Mouse (Mus musculus): ENCODE results near the gene Prkca.

Prkca gene

DNA sequence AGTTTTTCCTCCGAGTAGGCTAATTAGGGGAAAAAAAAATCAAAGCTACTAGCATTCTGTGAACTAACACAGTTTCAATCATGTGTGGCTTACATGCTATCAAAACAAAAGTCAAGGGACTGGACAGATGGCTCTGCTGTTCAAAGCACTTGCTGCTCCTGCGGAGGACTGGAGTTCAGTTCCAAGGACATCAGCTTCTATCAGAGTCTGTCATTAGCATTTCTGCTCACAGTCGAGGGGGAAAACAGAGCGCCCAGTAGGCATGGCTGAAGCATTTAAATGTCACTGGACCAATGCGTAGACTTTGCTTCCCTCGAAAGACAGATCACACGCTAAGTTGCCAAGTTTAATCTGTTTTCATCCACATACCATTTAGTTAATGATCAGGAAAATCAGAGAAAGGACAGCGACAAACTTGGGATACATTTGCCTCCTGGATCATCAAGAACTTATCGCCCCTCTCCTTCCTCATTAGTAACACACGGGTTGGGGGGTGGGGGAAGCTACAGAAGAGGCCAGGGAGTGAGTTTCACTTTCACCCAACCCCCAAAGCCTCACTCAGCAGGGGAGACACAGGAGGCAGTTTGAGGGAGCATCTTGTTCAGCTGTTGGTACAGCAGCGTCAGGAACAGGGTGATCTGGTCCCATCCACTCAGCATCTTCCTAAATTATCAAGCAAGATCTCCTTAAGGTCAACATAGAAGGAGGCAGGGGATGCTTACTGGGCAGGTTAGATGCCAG, 119.3 kb downstream of the Prkca start:
- TF ChIP-seq GATA4 (IDR thresholded peaks at IDR 0.05; ENCODE audit: insufficient replicate concordance, low read length) = no peak

DNA sequence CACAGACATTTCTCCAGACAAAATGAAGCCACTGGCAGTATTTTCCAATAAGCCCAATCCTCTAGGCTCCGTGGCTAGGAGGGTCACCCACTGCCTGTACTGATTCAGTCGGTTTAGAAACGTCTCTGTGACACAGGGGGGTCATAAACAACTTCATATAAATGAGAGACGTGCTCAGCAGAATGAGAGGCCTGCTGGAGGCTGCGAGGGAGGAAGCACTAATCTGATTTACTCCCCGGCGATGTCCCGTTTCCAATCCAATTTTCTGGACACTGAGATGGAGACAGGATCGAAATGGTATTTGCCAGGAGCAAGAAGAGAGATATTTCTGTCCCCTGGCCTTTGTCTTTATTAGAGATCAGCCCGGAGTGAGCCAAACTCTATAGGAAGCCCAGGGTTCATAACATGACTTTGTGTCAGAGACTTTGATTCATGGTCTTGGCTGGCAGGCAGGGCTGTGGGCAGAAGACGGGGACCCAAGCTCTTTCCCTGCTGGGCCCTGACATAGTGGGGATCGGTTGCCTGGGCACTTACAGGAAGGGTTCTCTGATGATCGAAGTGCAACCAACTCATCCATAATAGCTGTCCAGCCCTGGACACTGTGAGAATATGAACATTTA, 120.0 kb downstream of the Prkca start:
- TF ChIP-seq GATA4 (IDR thresholded peaks at IDR 0.05; ENCODE audit: insufficient replicate concordance, low read length) = no peak

DNA sequence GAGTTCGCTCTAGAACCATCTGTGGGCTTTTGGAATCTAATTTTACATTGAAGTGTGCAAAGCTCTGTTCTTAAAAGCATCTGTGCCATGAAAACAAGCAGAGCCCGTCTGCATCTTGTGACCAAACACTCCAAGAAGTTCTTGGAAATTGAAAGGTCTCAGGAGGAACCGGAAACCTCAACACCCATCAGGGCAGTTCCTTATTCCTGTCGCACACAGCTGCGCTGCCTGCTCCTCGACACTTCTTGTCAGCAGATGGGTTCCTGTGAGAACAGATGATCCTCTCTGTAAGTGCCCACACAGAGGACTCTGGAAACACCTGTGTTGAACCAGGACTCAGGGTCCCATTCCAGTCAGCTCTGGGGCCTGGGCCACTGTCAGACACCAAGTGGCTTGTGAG, 120.6 kb downstream of the Prkca start:
- TF ChIP-seq GATA4 (IDR thresholded peaks at IDR 0.05; ENCODE audit: insufficient replicate concordance, low read length) = no peak

DNA sequence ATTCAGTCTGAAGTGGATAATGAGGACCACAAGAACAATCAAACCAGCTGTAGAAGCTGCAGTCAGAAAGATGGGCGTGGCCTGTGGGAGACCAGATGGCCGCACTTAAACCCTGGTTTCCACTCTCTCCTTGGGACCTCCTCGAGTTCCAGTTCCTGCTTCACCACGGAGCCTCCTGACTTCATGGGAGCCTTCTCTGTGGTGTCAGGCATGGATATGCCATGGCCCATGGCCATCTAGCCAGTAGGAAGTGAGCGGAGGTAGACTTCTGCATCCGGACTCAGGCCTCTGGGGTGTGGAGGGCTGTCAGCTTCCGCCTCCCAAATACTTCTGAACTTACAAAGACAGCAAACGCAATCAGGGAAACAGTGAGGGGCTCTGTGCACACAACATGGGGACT, 121.1 kb downstream of the Prkca start:
- no peak for TF ChIP-seq GATA4 (IDR thresholded peaks at IDR 0.05; ENCODE audit: insufficient replicate concordance, low read length)

DNA sequence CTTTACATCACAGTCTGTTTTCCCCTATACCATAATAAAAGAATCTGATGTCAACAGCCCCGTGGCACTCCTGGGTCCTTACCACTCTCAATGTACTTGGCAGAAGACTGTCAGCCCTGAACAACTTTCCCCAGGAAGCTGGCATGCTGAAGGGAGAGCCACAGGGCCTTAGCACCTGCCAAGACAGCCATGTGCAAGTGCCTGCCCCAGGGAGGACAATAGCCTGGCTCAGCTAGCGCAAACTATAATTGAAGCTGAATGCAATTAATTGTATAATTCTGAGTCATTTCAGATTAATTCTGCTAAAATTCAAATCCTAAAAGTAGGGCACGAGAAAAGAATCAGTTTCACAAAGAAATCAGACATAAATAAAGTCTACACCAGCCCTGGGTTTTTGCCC, 121.7 kb downstream of the Prkca start:
- no peak for TF ChIP-seq GATA4 (IDR thresholded peaks at IDR 0.05; ENCODE audit: insufficient replicate concordance, low read length)

DNA sequence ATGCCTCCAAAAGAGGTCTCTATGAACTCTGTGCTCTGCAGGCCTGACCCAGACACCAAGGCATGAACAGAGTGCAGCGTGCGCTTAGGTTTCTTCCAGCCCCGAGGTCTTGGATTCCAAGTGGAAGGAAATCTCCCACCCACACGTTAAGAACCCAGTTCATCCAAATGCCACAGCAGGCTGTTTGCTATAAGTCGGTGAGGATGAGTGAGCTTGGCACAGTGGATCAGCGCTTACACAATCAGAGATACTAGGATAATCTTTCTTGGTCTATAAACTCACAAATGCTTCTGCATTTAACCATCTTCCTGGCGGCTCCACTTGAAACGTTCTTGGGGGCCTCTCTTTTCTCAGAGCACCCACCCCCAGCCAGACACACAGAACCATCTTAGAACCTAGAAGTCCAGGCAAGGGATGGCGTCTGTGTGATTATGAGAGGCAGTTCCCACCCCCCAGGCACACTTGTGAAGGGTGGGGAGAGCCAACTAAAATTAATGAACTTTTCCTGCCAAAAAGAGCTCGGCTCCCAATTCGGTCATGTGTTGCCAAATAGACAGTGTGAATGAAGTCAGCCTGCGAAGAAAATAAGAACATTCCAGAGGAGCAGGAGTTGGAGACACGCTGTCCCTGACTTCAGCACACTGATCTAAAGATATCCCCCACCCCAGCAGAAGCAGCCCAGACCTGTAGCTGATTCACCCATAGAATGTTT, 122.4 kb downstream of the Prkca start:
- no peak for TF ChIP-seq GATA4 (IDR thresholded peaks at IDR 0.05; ENCODE audit: insufficient replicate concordance, low read length)

DNA sequence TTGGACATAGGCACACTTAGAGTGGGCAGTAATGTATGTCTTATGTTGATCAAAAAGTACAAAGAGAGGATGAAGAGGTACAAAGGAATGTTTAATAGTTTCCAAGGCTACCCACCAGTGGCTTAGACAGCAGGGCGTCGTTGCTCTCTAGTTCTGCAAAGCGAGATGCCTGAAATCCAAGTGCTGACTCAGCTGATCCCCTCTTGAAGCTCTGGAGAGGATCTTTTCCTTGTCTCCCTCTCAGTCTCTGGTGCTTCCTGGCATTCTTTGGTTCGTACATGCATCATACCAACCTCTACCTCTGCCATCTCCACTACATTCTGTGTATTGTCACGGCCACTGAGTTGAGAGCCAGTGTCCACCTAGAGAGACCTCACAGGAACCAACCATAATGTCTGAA, 123.1 kb downstream of the Prkca start:
- TF ChIP-seq GATA4 (IDR thresholded peaks at IDR 0.05; ENCODE audit: insufficient replicate concordance, low read length) = no peak

DNA sequence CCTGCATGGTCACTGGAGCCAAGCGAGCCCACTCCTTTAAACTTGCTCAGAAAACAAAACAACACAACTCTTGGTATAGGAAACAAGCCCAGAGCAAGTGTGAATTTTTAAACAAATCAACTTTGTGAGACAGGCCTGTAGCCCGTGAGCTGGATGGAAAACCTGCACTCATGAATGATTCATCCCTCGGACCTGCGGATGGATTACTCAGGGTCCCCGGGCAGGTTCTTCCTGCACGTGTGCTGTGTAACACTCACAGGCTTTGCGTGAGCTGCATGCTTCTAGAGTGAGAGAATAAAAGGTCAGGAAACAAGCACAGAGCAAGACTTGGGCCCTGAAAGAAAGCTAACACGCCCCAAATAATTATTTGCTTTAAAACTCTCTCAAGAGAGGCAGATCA, 126.7 kb downstream of the Prkca start:
- no peak for TF ChIP-seq GATA4 (IDR thresholded peaks at IDR 0.05; ENCODE audit: insufficient replicate concordance, low read length)

DNA sequence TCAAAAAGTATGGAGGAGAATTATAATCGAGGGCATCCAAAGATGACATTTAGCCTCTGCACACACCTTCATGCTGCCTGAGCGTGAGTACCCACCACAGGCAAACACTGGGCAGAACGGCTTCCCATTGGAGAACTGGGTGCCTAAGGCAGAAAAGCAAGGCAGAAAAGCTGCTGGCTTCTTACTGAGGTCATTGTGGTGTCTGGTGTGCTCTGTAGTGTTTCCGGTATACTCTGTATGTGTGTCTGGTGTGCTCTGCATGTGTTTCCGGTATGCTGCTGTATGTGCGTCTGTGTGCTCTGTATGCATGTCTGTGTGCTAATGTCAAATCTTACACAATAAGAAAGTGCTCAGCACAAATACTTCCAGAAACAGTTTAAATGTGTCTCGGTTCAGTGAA, 127.7 kb downstream of the Prkca start:
- no peak for TF ChIP-seq GATA4 (IDR thresholded peaks at IDR 0.05; ENCODE audit: insufficient replicate concordance, low read length)

DNA sequence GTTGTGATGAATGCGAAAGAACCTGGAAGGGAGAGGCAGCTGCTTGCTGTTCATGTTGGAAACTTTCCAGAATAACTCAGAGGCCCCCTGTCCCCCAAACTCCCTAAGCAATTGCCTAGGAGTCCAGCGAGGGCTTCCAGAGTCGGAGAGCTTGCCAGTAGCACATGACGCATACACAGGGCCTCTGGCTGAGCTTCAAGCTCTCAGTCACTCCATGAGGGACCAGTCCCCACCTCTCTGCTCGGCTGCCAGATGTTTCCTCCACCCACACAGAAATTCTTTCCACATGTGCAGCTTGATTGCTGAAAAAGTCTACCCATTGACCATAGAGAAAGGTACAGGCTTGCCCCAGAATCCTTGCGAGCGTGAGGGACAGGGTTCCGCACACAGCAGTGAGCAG, 128.3 kb downstream of the Prkca start:
- no peak for TF ChIP-seq GATA4 (IDR thresholded peaks at IDR 0.05; ENCODE audit: insufficient replicate concordance, low read length)

DNA sequence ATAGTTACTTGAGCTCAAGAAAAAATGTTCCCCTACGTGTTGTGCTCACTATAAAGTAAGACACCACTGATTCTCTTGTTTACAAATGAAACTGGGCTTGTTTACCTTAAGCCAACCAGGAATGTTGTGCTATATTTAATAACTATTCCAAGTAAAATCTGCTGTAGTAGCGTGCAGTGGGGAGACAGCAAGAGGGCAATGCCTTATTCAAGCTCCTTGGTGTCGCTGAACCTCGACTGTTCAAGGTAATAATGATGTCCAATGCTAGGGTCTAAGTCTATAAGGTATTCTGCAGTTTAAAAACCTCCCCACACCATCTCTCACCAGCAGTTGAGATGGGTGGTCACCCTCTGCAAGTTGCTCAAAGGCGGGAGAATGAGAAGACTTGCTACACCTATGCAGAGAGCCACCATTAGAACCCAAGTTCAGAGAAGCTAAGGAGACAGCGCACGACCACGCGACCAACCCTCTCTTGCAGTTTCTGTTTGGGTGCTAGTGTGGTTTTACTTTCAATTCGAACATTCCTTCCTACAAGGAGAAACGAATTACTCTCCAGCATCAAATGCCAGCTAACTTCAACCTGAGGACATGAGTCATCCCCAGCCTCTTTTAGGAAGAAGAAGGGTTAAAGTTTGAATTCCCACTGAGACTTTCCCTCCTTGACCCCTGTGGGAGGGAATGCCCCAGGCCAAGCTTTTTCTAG, 129.1 kb downstream of the Prkca start:
- no peak for TF ChIP-seq GATA4 (IDR thresholded peaks at IDR 0.05; ENCODE audit: insufficient replicate concordance, low read length)

DNA sequence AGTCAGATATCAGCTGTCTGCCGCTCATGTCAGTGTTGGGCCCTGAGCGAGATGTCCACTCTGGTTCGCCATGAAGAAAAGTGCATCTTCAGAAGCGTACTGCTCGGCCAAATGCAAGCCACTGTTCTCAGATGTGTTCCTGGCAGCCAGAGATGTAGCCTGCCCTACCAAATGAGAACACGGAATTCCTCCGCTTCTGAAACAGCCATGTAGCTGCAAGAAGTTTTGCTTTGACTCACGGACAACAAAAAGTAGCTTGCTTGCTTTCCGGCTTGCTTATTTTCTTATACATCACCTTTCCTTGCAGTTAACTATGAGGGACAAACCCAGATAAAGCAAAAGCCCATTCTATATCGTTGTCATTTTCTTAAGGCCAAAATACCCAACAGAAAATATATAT, 129.9 kb downstream of the Prkca start:
- TF ChIP-seq GATA4 (IDR thresholded peaks at IDR 0.05; ENCODE audit: insufficient replicate concordance, low read length) = no peak

DNA sequence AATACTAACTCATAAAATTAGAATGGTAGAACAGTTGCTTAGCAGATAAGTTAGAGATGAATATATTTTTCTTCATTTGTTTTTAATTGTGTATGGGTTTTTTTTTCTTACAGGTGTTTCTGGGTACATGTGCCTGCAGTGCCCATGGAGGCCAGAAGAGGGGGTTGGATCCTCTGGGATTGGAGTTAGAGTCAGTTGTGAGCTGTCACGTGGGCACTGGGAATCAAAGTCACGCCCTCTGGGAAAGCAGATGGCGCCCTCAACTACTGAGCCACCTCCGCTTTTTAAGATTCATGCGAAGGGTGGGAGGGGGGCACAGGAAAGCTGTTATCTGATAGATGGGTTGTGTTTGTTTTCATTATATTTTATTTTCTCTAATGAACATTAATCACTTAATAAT, 131.1 kb downstream of the Prkca start:
- no peak for TF ChIP-seq GATA4 (IDR thresholded peaks at IDR 0.05; ENCODE audit: insufficient replicate concordance, low read length)

DNA sequence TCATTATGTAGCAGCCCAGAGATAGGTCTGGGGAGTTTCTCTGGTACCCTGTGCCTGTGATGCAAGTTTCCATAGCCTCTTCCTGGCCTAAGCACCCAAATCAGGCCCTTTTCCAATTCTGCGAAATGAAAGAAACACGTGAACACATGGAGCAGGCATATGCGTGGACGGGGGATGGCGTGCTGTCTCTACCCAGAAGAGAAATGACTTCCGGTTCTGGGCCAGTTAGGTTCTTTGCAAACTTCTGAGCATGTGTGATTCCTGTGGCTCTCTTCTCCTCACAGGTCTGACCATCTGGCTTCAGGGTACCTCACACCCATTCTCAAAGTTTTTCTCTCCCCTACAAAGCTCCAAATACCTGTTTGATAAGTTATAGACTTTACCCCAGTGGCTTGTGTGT, 131.7 kb downstream of the Prkca start:
- no peak for TF ChIP-seq GATA4 (IDR thresholded peaks at IDR 0.05; ENCODE audit: insufficient replicate concordance, low read length)

DNA sequence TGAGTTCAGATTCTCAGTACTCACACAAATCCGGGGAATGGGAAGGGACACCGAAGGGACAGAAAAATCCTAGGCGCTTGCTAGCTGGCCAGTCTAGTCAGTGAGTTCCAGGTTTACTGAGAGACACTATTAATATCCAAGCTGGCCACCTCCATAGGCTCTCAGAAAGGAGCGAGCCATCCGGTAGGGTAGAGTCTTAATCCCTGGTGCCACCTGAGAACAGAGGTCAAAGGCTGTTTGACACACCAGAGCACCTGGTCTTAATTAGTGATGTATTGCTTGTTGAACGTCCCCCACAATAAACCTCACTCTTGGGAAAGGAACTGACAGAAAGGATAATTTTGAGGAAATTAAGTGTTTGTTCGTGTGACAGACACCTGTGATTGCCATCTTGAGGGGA, 133.0 kb downstream of the Prkca start:
- no peak for TF ChIP-seq GATA4 (IDR thresholded peaks at IDR 0.05; ENCODE audit: insufficient replicate concordance, low read length)

DNA sequence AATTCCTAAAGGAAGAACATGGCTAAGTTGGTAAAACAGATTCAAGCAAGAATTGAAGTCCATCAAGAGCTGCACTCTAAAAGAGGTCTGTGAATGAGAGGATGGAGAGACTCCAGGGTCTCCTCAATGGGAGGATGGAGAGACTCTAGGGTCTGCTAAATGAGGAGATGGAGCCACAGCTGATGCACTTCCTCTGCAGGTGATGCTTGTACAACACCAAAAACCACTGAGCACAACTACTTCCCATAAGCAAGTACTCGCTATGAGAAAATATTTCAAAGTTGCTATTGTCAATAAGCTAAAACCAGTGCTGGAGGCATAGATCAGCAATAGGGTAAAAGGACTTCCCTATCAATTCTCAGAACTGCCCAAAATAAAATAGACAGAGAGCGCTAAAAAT, 137.1 kb downstream of the Prkca start:
- no peak for TF ChIP-seq GATA4 (IDR thresholded peaks at IDR 0.05; ENCODE audit: insufficient replicate concordance, low read length)
